Mouse (Mus musculus): ENCODE data around the gene Arhgef39. TPM values are rescaled to one million over a fixed set of nuclear protein-coding genes. Genes with fewer than 3 reads are reported as not detected.
A peak's percentile ranks its signal among the peaks of the same experiment; 100 is the strongest.

The Arhgef39 gene
- polyA plus RNA-seq (2015; fragmentation: Nextera tagmentation; extraction: Ambion mirVana), result 38.9 and 43.4 TPM in 2 replicates

GRCm38 (mm10) chr4:43499407-43500333 is at the start of gene Arhgef39:
TSS of gene Arhgef39 (minus strand) at chr4:43499695.
- peaks cover 27% of the 10 kb centered on the region for H3K4me1 ChIP-seq (ENCODE audit: control insufficient read depth, insufficient read depth, low read length)
- peak within 1 kb of the TSS; percentile 79 for H3K9ac ChIP-seq (ENCODE audit: low read length)
- peak within 1 kb of the TSS; percentile 89 for H3K4me2 ChIP-seq (ENCODE audit: low read depth, low read length)
- 0 out of 2 replicates have a peak, but pooled peaks cover 3% of the 10 kb centered on the region for H3K36me3 ChIP-seq (ENCODE audit: control insufficient read depth, insufficient read depth)
- H3K27me3 ChIP-seq (ENCODE audit: control insufficient read depth, insufficient read depth, low read length), result no peaks in the 10 kb centered on the region
- WGBS, result 7% methylated on average over 50 of the region's 50 CpGs
- ATAC-seq (replicated peaks; ENCODE audit: extremely low read depth, insufficient read depth, low FRiP score), result peak; percentile 89
- no peaks in the 10 kb centered on the region for H3K9me3 ChIP-seq (replicated peaks; ENCODE audit: control insufficient read depth, low read length)
- peak within 1 kb of the TSS; percentile 68 for H3K27ac ChIP-seq (ENCODE audit: low read length)
- peak within 1 kb of the TSS; percentile 77 for H3K4me3 ChIP-seq (ENCODE audit: low read length)

- H3K36me3 ChIP-seq (ENCODE audit: control insufficient read depth, insufficient read depth), result peaks cover 95% of the 10 kb centered on the region
- no peak overlapping the region for H3K27ac ChIP-seq (ENCODE audit: low read length)
- H3K27me3 ChIP-seq (ENCODE audit: control insufficient read depth, insufficient read depth, low read length), result no peaks in the 10 kb centered on the region
- H3K4me1 ChIP-seq (ENCODE audit: control insufficient read depth, insufficient read depth, low read length), result no peaks in the 10 kb centered on the region; the same call in 1 of the 2 replicates
- 89% methylated on average over 12 of the region's 12 CpGs for WGBS
- no peak overlapping the region for H3K9ac ChIP-seq (ENCODE audit: low read length)
- H3K9me3 ChIP-seq (replicated peaks; ENCODE audit: control insufficient read depth, low read length), result peaks cover 6% of the 10 kb centered on the region
- no peak overlapping the region for H3K4me2 ChIP-seq (ENCODE audit: low read depth, low read length)
- ATAC-seq (replicated peaks; ENCODE audit: extremely low read depth, insufficient read depth, low FRiP score), result no peak
- H3K4me3 ChIP-seq (ENCODE audit: low read length), result no peak overlapping the region
Measured at GRCm38 (mm10) chr4:43549055-43549454, 49.6 kb upstream of the Arhgef39 start.

- Histone ChIP-seq H3K4me2 (ENCODE audit: low read depth, low read length) (no peak overlapping the region), H3K4me3 (ENCODE audit: low read length) (no peak overlapping the region), H3K9ac (ENCODE audit: low read length) (no peak overlapping the region), H3K27me3 (ENCODE audit: control insufficient read depth, insufficient read depth, low read length) (no peaks in the 10 kb centered on the region), H3K9me3 (replicated peaks; ENCODE audit: control insufficient read depth, low read length) (peaks cover 2% of the 10 kb centered on the region), H3K4me1 (ENCODE audit: control insufficient read depth, insufficient read depth, low read length) (no peaks in the 10 kb centered on the region; the same call in 1 of the 2 replicates), H3K27ac (ENCODE audit: low read length) (no peak overlapping the region), H3K36me3 (ENCODE audit: control insufficient read depth, insufficient read depth) (peaks cover 95% of the 10 kb centered on the region)
- 90% methylated on average over 8 of the region's 8 CpGs for WGBS
- no peak for ATAC-seq (replicated peaks; ENCODE audit: extremely low read depth, insufficient read depth, low FRiP score)
Measured at GRCm38 (mm10) chr4:43547160-43547559, 47.7 kb upstream of the Arhgef39 start.

GRCm38 (mm10) chr4:43546375-43547047 is 47.0 kb upstream of the Arhgef39 start:
- 81% methylated on average over 12 of the region's 12 CpGs for WGBS

GRCm38 (mm10) chr4:43542044-43542443 is 42.5 kb upstream of the Arhgef39 start:
- no peaks in the 10 kb centered on the region for H3K27me3 ChIP-seq (ENCODE audit: control insufficient read depth, insufficient read depth, low read length)
- H3K9ac ChIP-seq (ENCODE audit: low read length), result no peak overlapping the region
- peaks cover 95% of the 10 kb centered on the region for H3K36me3 ChIP-seq (ENCODE audit: control insufficient read depth, insufficient read depth)
- WGBS, result 79% methylated on average over 3 of the region's 3 CpGs
- H3K4me1 ChIP-seq (ENCODE audit: control insufficient read depth, insufficient read depth, low read length), result no peaks in the 10 kb centered on the region; the same call in 1 of the 2 replicates
- H3K27ac ChIP-seq (ENCODE audit: low read length), result no peak overlapping the region
- ATAC-seq (replicated peaks; ENCODE audit: extremely low read depth, insufficient read depth, low FRiP score), result no peak
- no peak overlapping the region for H3K4me3 ChIP-seq (ENCODE audit: low read length)
- no peaks in the 10 kb centered on the region for H3K9me3 ChIP-seq (replicated peaks; ENCODE audit: control insufficient read depth, low read length)
- no peak overlapping the region for H3K4me2 ChIP-seq (ENCODE audit: low read depth, low read length)

More at GRCm38 (mm10) chr4:43546375-43547047, 47.0 kb upstream of the Arhgef39 start:
- H3K27me3 ChIP-seq (ENCODE audit: control insufficient read depth, insufficient read depth, low read length), result no peaks in the 10 kb centered on the region
- H3K9me3 ChIP-seq (replicated peaks; ENCODE audit: control insufficient read depth, low read length), result no peaks in the 10 kb centered on the region
- H3K9ac ChIP-seq (ENCODE audit: low read length), result no peak overlapping the region
- no peak overlapping the region for H3K4me2 ChIP-seq (ENCODE audit: low read depth, low read length)
- no peak overlapping the region for H3K27ac ChIP-seq (ENCODE audit: low read length)
- H3K4me1 ChIP-seq (ENCODE audit: control insufficient read depth, insufficient read depth, low read length), result no peaks in the 10 kb centered on the region; the same call in 1 of the 2 replicates
- peaks cover 95% of the 10 kb centered on the region for H3K36me3 ChIP-seq (ENCODE audit: control insufficient read depth, insufficient read depth)
- no peak for ATAC-seq (replicated peaks; ENCODE audit: extremely low read depth, insufficient read depth, low FRiP score)
- H3K4me3 ChIP-seq (ENCODE audit: low read length), result no peak overlapping the region

GRCm38 (mm10) chr4:43536031-43536430 is 36.5 kb upstream of the Arhgef39 start:
- Histone ChIP-seq H3K27ac (ENCODE audit: low read length) (no peak overlapping the region), H3K4me3 (ENCODE audit: low read length) (no peak overlapping the region), H3K9ac (ENCODE audit: low read length) (no peak overlapping the region), H3K4me1 (ENCODE audit: control insufficient read depth, insufficient read depth, low read length) (no peaks in the 10 kb centered on the region), H3K4me2 (ENCODE audit: low read depth, low read length) (no peak overlapping the region), H3K9me3 (replicated peaks; ENCODE audit: control insufficient read depth, low read length) (no peaks in the 10 kb centered on the region), H3K36me3 (ENCODE audit: control insufficient read depth, insufficient read depth) (peaks cover 95% of the 10 kb centered on the region), H3K27me3 (ENCODE audit: control insufficient read depth, insufficient read depth, low read length) (no peaks in the 10 kb centered on the region)
- no peak for ATAC-seq (replicated peaks; ENCODE audit: extremely low read depth, insufficient read depth, low FRiP score)
- 85% methylated on average over 9 of the region's 9 CpGs for WGBS

- no peak for ATAC-seq (replicated peaks; ENCODE audit: extremely low read depth, insufficient read depth, low FRiP score)
- Histone ChIP-seq H3K4me3 (ENCODE audit: low read length) (no peak overlapping the region), H3K9me3 (replicated peaks; ENCODE audit: control insufficient read depth, low read length) (no peaks in the 10 kb centered on the region), H3K4me2 (ENCODE audit: low read depth, low read length) (no peak overlapping the region), H3K4me1 (ENCODE audit: control insufficient read depth, insufficient read depth, low read length) (peaks cover 3% of the 10 kb centered on the region; the same call in 1 of the 2 replicates), H3K27ac (ENCODE audit: low read length) (no peak overlapping the region), H3K36me3 (ENCODE audit: control insufficient read depth, insufficient read depth) (peaks cover 94% of the 10 kb centered on the region), H3K27me3 (ENCODE audit: control insufficient read depth, insufficient read depth, low read length) (no peaks in the 10 kb centered on the region), H3K9ac (ENCODE audit: low read length) (no peak overlapping the region)
- 96% methylated on average over 8 of the region's 8 CpGs for WGBS
Measured at GRCm38 (mm10) chr4:43535628-43536027, 36.1 kb upstream of the Arhgef39 start.

GRCm38 (mm10) chr4:43533270-43533669 is 33.8 kb upstream of the Arhgef39 start:
- Histone ChIP-seq H3K4me3 (ENCODE audit: low read length) (no peak overlapping the region), H3K9me3 (replicated peaks; ENCODE audit: control insufficient read depth, low read length) (no peaks in the 10 kb centered on the region), H3K9ac (ENCODE audit: low read length) (no peak overlapping the region), H3K36me3 (ENCODE audit: control insufficient read depth, insufficient read depth) (peaks cover 71% of the 10 kb centered on the region), H3K4me1 (ENCODE audit: control insufficient read depth, insufficient read depth, low read length) (peaks cover 10% of the 10 kb centered on the region; the same call in 1 of the 2 replicates), H3K27me3 (ENCODE audit: control insufficient read depth, insufficient read depth, low read length) (no peaks in the 10 kb centered on the region), H3K27ac (ENCODE audit: low read length) (no peak overlapping the region), H3K4me2 (ENCODE audit: low read depth, low read length) (no peak overlapping the region)
- 82% methylated on average over 9 of the region's 9 CpGs for WGBS
- ATAC-seq (replicated peaks; ENCODE audit: extremely low read depth, insufficient read depth, low FRiP score), result no peak
